Mouse (Mus musculus): ENCODE results near the gene Cdc14a. TPM values are rescaled to one million over a fixed set of nuclear protein-coding genes. Genes with fewer than 3 reads are reported as not detected.

Cdc14a gene
- polyA plus RNA-seq, 1 experiment from 2014 or later: 16.0 TPM

GRCm38 (mm10) chr3:116394885-116395390, 28.9 kb downstream of the Cdc14a start:
- Histone ChIP-seq H3K36me3 (peaks cover 10% of the 10 kb centered on the region; the same call in 1 of the 2 replicates), H3K9ac (replicated peaks) (no peak overlapping the region), H3K4me2 (no peak overlapping the region)

GRCm38 (mm10) chr3:116391399-116391798, 32.4 kb downstream of the Cdc14a start:
- ATAC-seq (ENCODE audit: insufficient number of reproducible peaks, insufficient read depth, low FRiP score, low TSS enrichment, low read depth): no peak
- no peak overlapping the region for H3K4me3 ChIP-seq (replicated peaks)
- H3K4me1 ChIP-seq (replicated peaks): peaks cover 22% of the 10 kb centered on the region
- 33% methylated on average over 10 of the region's 10 CpGs for WGBS
- H3K27ac ChIP-seq: no peak overlapping the region
- H3K9ac ChIP-seq (replicated peaks): no peak overlapping the region
- H3K4me2 ChIP-seq: no peak overlapping the region
- peaks cover 22% of the 10 kb centered on the region; the same call in 1 of the 2 replicates for H3K36me3 ChIP-seq
- H3K9me3 ChIP-seq: no peaks in the 10 kb centered on the region
- H3K27me3 ChIP-seq: no peaks in the 10 kb centered on the region

More at GRCm38 (mm10) chr3:116394885-116395390, 28.9 kb downstream of the Cdc14a start:
- 78% methylated on average over 5 of the region's 5 CpGs for WGBS
- no peak overlapping the region for H3K4me3 ChIP-seq (replicated peaks)
- no peaks in the 10 kb centered on the region for H3K9me3 ChIP-seq
- H3K27ac ChIP-seq: no peak overlapping the region
- H3K27me3 ChIP-seq: no peaks in the 10 kb centered on the region
- 0 out of 2 replicates have a peak, but pooled peaks have one; percentile 40 for ATAC-seq (ENCODE audit: insufficient number of reproducible peaks, insufficient read depth, low FRiP score, low TSS enrichment, low read depth)
- H3K4me1 ChIP-seq (replicated peaks): peaks cover 51% of the 10 kb centered on the region

GRCm38 (mm10) chr3:116389500-116390470, 34.0 kb downstream of the Cdc14a start:
- Histone ChIP-seq H3K27ac (no peak overlapping the region), H3K36me3 (peaks cover 22% of the 10 kb centered on the region; the same call in 1 of the 2 replicates), H3K9ac (replicated peaks) (no peak overlapping the region), H3K9me3 (no peaks in the 10 kb centered on the region), H3K4me2 (no peak overlapping the region), H3K4me3 (replicated peaks) (no peak overlapping the region), H3K4me1 (replicated peaks) (peaks cover 10% of the 10 kb centered on the region), H3K27me3 (no peaks in the 10 kb centered on the region)
- 87% methylated on average over 14 of the region's 14 CpGs for WGBS
- no peak for ATAC-seq (ENCODE audit: insufficient number of reproducible peaks, insufficient read depth, low FRiP score, low TSS enrichment, low read depth)

GRCm38 (mm10) chr3:116388808-116389207, 35.0 kb downstream of the Cdc14a start:
- Histone ChIP-seq H3K4me1 (replicated peaks) (peaks cover 6% of the 10 kb centered on the region), H3K4me3 (replicated peaks) (no peak overlapping the region), H3K4me2 (no peak overlapping the region), H3K9ac (replicated peaks) (no peak overlapping the region), H3K9me3 (no peaks in the 10 kb centered on the region), H3K27ac (no peak overlapping the region), H3K27me3 (no peaks in the 10 kb centered on the region), H3K36me3 (peaks cover 22% of the 10 kb centered on the region; the same call in 1 of the 2 replicates)
- WGBS: 49% methylated on average over 11 of the region's 11 CpGs
- no peak for ATAC-seq (ENCODE audit: insufficient number of reproducible peaks, insufficient read depth, low FRiP score, low TSS enrichment, low read depth)

- Histone ChIP-seq H3K4me3 (replicated peaks) (no peak overlapping the region), H3K9me3 (no peaks in the 10 kb centered on the region), H3K36me3 (peaks cover 22% of the 10 kb centered on the region; the same call in 1 of the 2 replicates), H3K27ac (no peak overlapping the region), H3K27me3 (no peaks in the 10 kb centered on the region), H3K4me1 (replicated peaks) (peaks cover 6% of the 10 kb centered on the region), H3K9ac (replicated peaks) (no peak overlapping the region), H3K4me2 (no peak overlapping the region)
- ATAC-seq (ENCODE audit: insufficient number of reproducible peaks, insufficient read depth, low FRiP score, low TSS enrichment, low read depth): no peak
Measured at GRCm38 (mm10) chr3:116386886-116387285, 36.9 kb downstream of the Cdc14a start.

- Histone ChIP-seq H3K9me3 (no peaks in the 10 kb centered on the region), H3K27ac (no peak overlapping the region), H3K4me2 (no peak overlapping the region), H3K36me3 (peaks cover 17% of the 10 kb centered on the region; the same call in 1 of the 2 replicates), H3K4me3 (replicated peaks) (no peak overlapping the region), H3K4me1 (replicated peaks) (peaks cover 1% of the 10 kb centered on the region; the same call in 1 of the 2 replicates), H3K9ac (replicated peaks) (no peak overlapping the region), H3K27me3 (no peaks in the 10 kb centered on the region)
- ATAC-seq (ENCODE audit: insufficient number of reproducible peaks, insufficient read depth, low FRiP score, low TSS enrichment, low read depth): no peak
- WGBS: 81% methylated on average over 6 of the region's 6 CpGs
Measured at GRCm38 (mm10) chr3:116386342-116386741, 37.5 kb downstream of the Cdc14a start.

- H3K36me3 ChIP-seq: peaks cover 12% of the 10 kb centered on the region; the same call in 1 of the 2 replicates
- 81% methylated on average over 7 of the region's 7 CpGs for WGBS
- H3K4me2 ChIP-seq: no peak overlapping the region
- H3K4me1 ChIP-seq (replicated peaks): no peaks in the 10 kb centered on the region; the same call in 1 of the 2 replicates
- no peaks in the 10 kb centered on the region for H3K9me3 ChIP-seq
- H3K9ac ChIP-seq (replicated peaks): no peak overlapping the region
- no peak overlapping the region for H3K27ac ChIP-seq
- no peaks in the 10 kb centered on the region for H3K27me3 ChIP-seq
- no peak overlapping the region for H3K4me3 ChIP-seq (replicated peaks)
- ATAC-seq (ENCODE audit: insufficient number of reproducible peaks, insufficient read depth, low FRiP score, low TSS enrichment, low read depth): no peak
Measured at GRCm38 (mm10) chr3:116384319-116384718, 39.5 kb downstream of the Cdc14a start.

GRCm38 (mm10) chr3:116380319-116380718, 43.5 kb downstream of the Cdc14a start:
- Histone ChIP-seq H3K4me1 (replicated peaks) (peaks cover under 1% of the 10 kb centered on the region; the same call in 1 of the 2 replicates), H3K27me3 (no peaks in the 10 kb centered on the region)
- WGBS: 53% methylated on average over 9 of the region's 9 CpGs

GRCm38 (mm10) chr3:116375442-116375841, 48.4 kb downstream of the Cdc14a start:
- H3K27me3 ChIP-seq: no peaks in the 10 kb centered on the region
- peaks cover 5% of the 10 kb centered on the region; the same call in 1 of the 2 replicates for H3K4me1 ChIP-seq (replicated peaks)
- H3K4me2 ChIP-seq: no peak overlapping the region
- no peaks in the 10 kb centered on the region for H3K9me3 ChIP-seq
- 0 out of 2 replicates have a peak, but pooled peaks cover 3% of the 10 kb centered on the region for H3K36me3 ChIP-seq
- no peak overlapping the region for H3K9ac ChIP-seq (replicated peaks)
- ATAC-seq (ENCODE audit: insufficient number of reproducible peaks, insufficient read depth, low FRiP score, low TSS enrichment, low read depth): no peak
- H3K27ac ChIP-seq: no peak overlapping the region
- no peak overlapping the region for H3K4me3 ChIP-seq (replicated peaks)
- WGBS: 87% methylated on average over 2 of the region's 2 CpGs

More at GRCm38 (mm10) chr3:116380319-116380718, 43.5 kb downstream of the Cdc14a start:
- no peak overlapping the region for H3K4me3 ChIP-seq (replicated peaks)
- no peak overlapping the region for H3K27ac ChIP-seq
- H3K4me2 ChIP-seq: no peak overlapping the region
- no peak for ATAC-seq (ENCODE audit: insufficient number of reproducible peaks, insufficient read depth, low FRiP score, low TSS enrichment, low read depth)
- peaks cover 3% of the 10 kb centered on the region; the same call in 1 of the 2 replicates for H3K36me3 ChIP-seq
- H3K9ac ChIP-seq (replicated peaks): no peak overlapping the region
- H3K9me3 ChIP-seq: no peaks in the 10 kb centered on the region

- H3K27me3 ChIP-seq: no peaks in the 10 kb centered on the region
- H3K4me2 ChIP-seq: no peak overlapping the region
- 74% methylated on average over 5 of the region's 5 CpGs for WGBS
- no peak for ATAC-seq (ENCODE audit: insufficient number of reproducible peaks, insufficient read depth, low FRiP score, low TSS enrichment, low read depth)
- H3K9ac ChIP-seq (replicated peaks): no peak overlapping the region
- 0 out of 2 replicates have a peak, but pooled peaks cover 3% of the 10 kb centered on the region for H3K36me3 ChIP-seq
- 0 out of 2 replicates have a peak, but pooled peaks cover 5% of the 10 kb centered on the region for H3K4me1 ChIP-seq (replicated peaks)
- H3K27ac ChIP-seq: no peak overlapping the region
- H3K9me3 ChIP-seq: no peaks in the 10 kb centered on the region
- H3K4me3 ChIP-seq (replicated peaks): no peak overlapping the region
Measured at GRCm38 (mm10) chr3:116374486-116374885, 49.3 kb downstream of the Cdc14a start.

GRCm38 (mm10) chr3:116373196-116373595, 50.6 kb downstream of the Cdc14a start:
- Histone ChIP-seq H3K4me2 (no peak overlapping the region), H3K4me1 (replicated peaks) (peaks cover 16% of the 10 kb centered on the region), H3K9ac (replicated peaks) (no peak overlapping the region), H3K27ac (no peak overlapping the region), H3K9me3 (no peaks in the 10 kb centered on the region), H3K4me3 (replicated peaks) (no peak overlapping the region), H3K36me3 (0 out of 2 replicates have a peak, but pooled peaks cover 3% of the 10 kb centered on the region), H3K27me3 (no peaks in the 10 kb centered on the region)
- ATAC-seq (ENCODE audit: insufficient number of reproducible peaks, insufficient read depth, low FRiP score, low TSS enrichment, low read depth): no peak
- WGBS: 75% methylated on average over 6 of the region's 6 CpGs

Data from limb, embryonic 12.5 days (tissue).